Mouse (Mus musculus) liver, embryonic 13.5 days (tissue): ENCODE measurements around the gene Srgap3. TPM values are rescaled to one million over a fixed set of nuclear protein-coding genes. Genes with fewer than 3 reads are reported as not detected.

Experiments
- ATAC-seq: fragments of 200-750 bp; cut with Nextera tagmentation; 2 replicates; pipeline ENCODE4 v1.8.0; 2017; ENCODE audit warnings: low read depth, mild to moderate bottlenecking, moderate number of reproducible peaks, moderate library complexity
- DNase-seq: peaks from one replicate; pipeline ENCODE4 v3.0.0; 2022
- H3K27ac ChIP-seq: fragments of 300-500 bp; sonication (generic); 2 replicates; pipeline ENCODE4 v1.5.1; 2015; ENCODE audit warnings: moderate library complexity, mild to moderate bottlenecking, inconsistent platforms
- H3K27me3 ChIP-seq: fragments of 300-500 bp; sonication (generic); 2 replicates; pipeline ENCODE4 v1.6.1; 2015; ENCODE audit warnings: mild to moderate bottlenecking, inconsistent platforms
- H3K36me3 ChIP-seq: fragments of 300-500 bp; sonication (generic); 2 replicates; pipeline ENCODE4 v1.6.1; 2015; ENCODE audit warnings: mild to moderate bottlenecking, inconsistent platforms
- H3K4me1 ChIP-seq: fragments of 300-500 bp; sonication (generic); replicated peaks from 2 replicates; pipeline ENCODE4 v1.6.1; 2015; ENCODE audit warnings: inconsistent platforms
- H3K4me2 ChIP-seq: fragments of 300-500 bp; sonication (generic); 2 replicates; pipeline ENCODE4 v1.6.1; 2015; ENCODE audit warnings: inconsistent platforms, mild to moderate bottlenecking, moderate library complexity
- H3K4me3 ChIP-seq: fragments of 300-500 bp; sonication (generic); replicated peaks from 2 replicates; pipeline ENCODE4 v1.5.1; 2015; ENCODE audit warnings: mild to moderate bottlenecking, inconsistent platforms
- H3K9ac ChIP-seq: fragments of 300-500 bp; sonication (generic); 2 replicates; pipeline ENCODE4 v1.6.1; 2015; ENCODE audit warnings: mild to moderate bottlenecking, inconsistent platforms
- H3K9me3 ChIP-seq: fragments of 300-500 bp; sonication (generic); replicated peaks from 2 replicates; pipeline ENCODE4 v1.6.1; 2016; ENCODE audit warnings: inconsistent platforms
- WGBS: fragments of 180-500 bp; shearing (Covaris S2); methylation state at CpG from one replicate; pipeline ENCODE4 v1.1.7; 2015; ENCODE audit not compliant: insufficient replicate concordance; 5-methylcytosine and 5-hydroxymethylcytosine counted together
- polyA plus RNA-seq: library from polyadenylated mRNA; unstranded; fragments of >200 nt; fragmentation: Nextera tagmentation; extraction: Ambion mirVana; gene quantifications from 2 replicates; pipeline ENCODE4 v1.2.1, GENCODE M21; 2015

Gene Srgap3
- polyA plus RNA-seq, 1 experiment from 2014 or later, result 0.33 TPM

DNA sequence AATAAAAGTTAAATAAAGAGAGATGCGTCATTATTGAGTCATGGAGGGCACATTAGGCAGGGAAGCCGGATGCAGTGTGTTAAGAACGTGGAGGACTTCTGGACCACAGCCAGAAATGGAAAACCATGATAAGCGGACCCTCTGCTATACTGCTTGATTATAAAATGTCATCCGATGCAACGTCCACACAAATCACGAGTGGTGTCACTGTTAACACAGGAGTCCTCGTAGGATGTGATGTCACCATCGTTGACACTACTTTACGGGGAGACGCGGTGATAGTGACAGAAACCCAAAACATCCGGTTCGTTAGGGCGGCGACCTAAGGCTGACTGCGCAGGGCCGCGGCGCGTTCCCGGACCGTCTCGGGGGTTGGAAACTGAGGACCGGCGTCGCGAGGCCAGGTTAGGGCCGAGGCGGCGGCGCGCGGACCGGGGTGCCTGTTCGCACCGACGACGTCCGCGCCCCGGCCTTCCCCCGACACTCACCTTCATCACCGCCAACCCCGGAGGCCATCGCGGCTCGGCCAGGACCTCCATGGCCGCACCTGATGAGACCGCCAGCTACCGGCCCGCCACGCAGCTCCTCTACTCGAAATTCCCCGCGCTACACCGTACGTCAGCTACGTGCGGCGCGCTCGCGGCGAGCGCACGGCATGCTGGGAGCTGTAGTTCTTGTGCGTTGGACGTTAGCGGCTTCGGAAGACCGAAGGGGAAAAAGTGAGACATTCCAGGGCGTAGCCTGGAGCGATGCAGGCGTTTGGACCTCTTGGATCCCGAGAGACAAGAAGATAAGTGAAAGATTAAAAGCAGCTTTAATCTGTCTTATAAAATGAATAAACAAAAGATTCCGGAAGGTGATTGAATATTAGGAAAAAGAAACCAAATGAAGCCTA is 250.8 kb downstream of the Srgap3 start, which contains the start of gene Rad18:
Gene Rad18, minus strand, starts transcription at position 631 of the 895 bp plus-strand sequence.
- peak; percentile 96 for ATAC-seq
- 0 out of 2 replicates have a peak, but pooled peaks cover 3% of the 10 kb centered on the region for H3K27me3 ChIP-seq
- WGBS, result under 1% methylated on average over 77 of the region's 77 CpGs

DNA sequence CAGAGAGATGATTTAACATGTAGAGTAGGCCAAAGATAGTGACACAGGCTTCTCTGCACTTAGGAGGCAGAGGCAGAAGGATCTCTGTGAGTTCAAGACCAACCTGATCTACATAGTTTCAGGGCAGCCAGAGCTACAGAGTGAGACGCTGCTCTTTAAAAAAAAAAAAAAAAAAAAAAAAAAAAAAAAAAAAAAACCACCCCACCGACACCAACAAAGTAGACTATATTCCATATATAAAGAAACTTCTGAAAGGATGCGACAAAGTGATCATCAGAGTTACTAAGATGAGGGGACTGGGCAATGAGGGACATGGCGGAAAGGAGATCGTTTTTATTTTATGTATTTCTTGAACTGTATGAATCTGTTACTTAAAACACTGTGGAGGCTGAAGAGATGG is 252.6 kb downstream of the Srgap3 start:
- Histone ChIP-seq H3K4me1 (peaks cover 23% of the 10 kb centered on the region), H3K36me3 (peaks cover 28% of the 10 kb centered on the region), H3K27ac (no peak overlapping the region; the same call in 1 of the 2 replicates), H3K9ac (peak overlapping the region; percentile 82; the same call in 1 of the 2 replicates), H3K4me3 (peak overlapping the region; percentile 73), H3K9me3 (no peaks in the 10 kb centered on the region), H3K4me2 (peak overlapping the region; percentile 70; the same call in 1 of the 2 replicates), H3K27me3 (0 out of 2 replicates have a peak, but pooled peaks cover 3% of the 10 kb centered on the region)
- DNase-seq, result no peak
- no peak for ATAC-seq
- WGBS, result 96% methylated on average over 5 of the region's 5 CpGs

More for the DNA sequence above, 250.8 kb downstream of the Srgap3 start, which contains the start of gene Rad18:
- H3K27ac ChIP-seq, result peak within 1 kb of the TSS; percentile 93
- H3K4me3 ChIP-seq, result peak within 1 kb of the TSS; percentile 73
- DNase-seq, result peak; percentile 76
- peak within 1 kb of the TSS; percentile 82 for H3K9ac ChIP-seq
- H3K9me3 ChIP-seq, result no peaks in the 10 kb centered on the region
- peak within 1 kb of the TSS; percentile 70 for H3K4me2 ChIP-seq
- peaks cover 23% of the 10 kb centered on the region for H3K4me1 ChIP-seq
- H3K36me3 ChIP-seq, result peaks cover 13% of the 10 kb centered on the region

DNA sequence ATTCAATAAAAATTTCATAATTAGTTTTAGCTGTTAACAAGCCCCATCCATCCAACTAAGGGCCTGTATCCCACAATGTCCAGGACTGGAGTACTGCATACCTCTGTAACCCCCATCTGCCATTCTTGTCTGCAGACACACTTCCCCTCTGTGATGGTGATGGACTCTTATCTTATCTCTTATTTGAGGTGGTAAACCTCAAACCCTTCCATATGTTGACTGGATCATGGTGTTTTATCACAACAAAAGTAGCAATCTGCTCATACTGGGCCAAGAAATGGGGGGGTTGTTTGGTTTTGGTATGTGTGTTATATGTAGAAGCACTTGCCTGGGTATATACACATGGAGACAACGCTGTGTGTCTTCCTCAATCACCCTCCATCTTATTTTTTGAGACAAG is 255.5 kb downstream of the Srgap3 start:
- no peak overlapping the region for H3K27ac ChIP-seq
- 81% methylated on average over 1 of the region's 1 CpGs for WGBS
- no peak overlapping the region for H3K4me3 ChIP-seq
- H3K36me3 ChIP-seq, result peaks cover 48% of the 10 kb centered on the region
- no peak overlapping the region for H3K9ac ChIP-seq
- DNase-seq (no peak), ATAC-seq (no peak)
- no peaks in the 10 kb centered on the region for H3K9me3 ChIP-seq
- no peak overlapping the region for H3K4me2 ChIP-seq
- H3K27me3 ChIP-seq, result no peaks in the 10 kb centered on the region
- peaks cover 17% of the 10 kb centered on the region for H3K4me1 ChIP-seq

DNA sequence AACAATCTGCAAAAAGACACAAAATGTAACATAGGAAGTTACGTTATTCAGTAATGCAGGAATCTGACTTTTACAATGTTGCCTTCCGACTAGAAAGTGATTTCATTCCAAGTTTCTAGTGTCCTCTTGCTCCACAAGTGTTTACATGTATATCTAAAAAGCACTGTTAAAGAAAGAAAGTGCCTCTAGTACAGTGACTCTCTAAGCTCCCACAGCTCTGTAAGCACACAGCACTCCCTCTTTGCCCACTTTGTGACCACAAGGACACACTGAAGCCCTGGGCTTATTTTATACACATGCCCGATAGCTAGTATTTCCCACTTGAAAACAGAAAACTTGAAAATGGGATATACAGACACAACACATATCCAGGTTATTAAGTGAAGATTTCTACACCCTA is 259.0 kb downstream of the Srgap3 start:
- no peak overlapping the region for H3K4me3 ChIP-seq
- peaks cover 56% of the 10 kb centered on the region for H3K36me3 ChIP-seq
- H3K27me3 ChIP-seq, result no peaks in the 10 kb centered on the region
- ATAC-seq, result no peak
- H3K4me1 ChIP-seq, result peaks cover 11% of the 10 kb centered on the region
- no peak overlapping the region for H3K4me2 ChIP-seq
- DNase-seq, result no peak
- no peak overlapping the region for H3K27ac ChIP-seq
- no peak overlapping the region for H3K9ac ChIP-seq
- H3K9me3 ChIP-seq, result no peaks in the 10 kb centered on the region
- WGBS, result 83% methylated on average over 3 of the region's 3 CpGs

DNA sequence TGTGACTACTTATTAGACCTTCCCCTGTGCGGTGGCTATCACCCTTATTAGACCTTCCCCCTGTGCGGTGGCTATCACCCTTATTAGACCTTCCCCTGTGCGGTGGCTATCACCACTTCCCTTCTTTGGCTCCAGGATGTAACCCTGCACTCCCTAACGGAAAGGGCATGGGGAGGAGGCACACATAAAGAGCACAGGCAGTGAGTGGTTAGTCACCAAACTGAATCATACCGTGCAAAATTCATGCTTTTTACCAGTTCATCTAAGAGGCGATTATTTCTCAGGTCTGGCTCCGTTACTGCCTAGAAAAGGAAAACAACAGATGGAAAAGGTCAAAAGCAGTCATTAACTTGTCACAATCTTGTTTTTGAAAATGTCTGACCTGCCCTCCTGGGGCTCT is 260.6 kb downstream of the Srgap3 start:
- H3K9ac ChIP-seq, result no peak overlapping the region
- no peak for ATAC-seq
- 41% methylated on average over 7 of the region's 7 CpGs for WGBS
- peaks cover 11% of the 10 kb centered on the region for H3K4me1 ChIP-seq
- H3K9me3 ChIP-seq, result no peaks in the 10 kb centered on the region
- no peaks in the 10 kb centered on the region for H3K27me3 ChIP-seq
- no peak for DNase-seq
- peaks cover 56% of the 10 kb centered on the region for H3K36me3 ChIP-seq
- H3K4me3 ChIP-seq, result no peak overlapping the region
- H3K4me2 ChIP-seq, result no peak overlapping the region
- H3K27ac ChIP-seq, result no peak overlapping the region

DNA sequence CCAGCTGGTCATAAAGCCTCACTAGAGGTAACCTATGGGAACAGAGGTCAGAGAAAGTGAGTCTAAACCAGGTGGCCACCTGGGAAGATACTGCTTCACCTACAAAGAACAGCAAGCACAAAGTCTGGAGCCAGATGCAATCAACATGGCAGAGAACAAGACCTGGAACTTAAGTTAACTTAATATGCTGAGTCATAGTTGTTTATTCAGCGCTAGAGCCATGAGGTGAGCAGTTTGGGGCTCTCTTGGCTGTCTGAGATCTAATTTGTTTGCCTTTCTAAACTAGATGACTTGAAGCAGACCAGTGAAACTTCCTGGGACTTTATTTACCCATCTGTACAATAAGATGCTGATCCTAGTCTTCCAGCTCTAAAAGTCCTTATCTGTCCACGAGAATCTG is 263.0 kb downstream of the Srgap3 start:
- peak; percentile 92 for ATAC-seq
- H3K36me3 ChIP-seq, result peaks cover 57% of the 10 kb centered on the region
- WGBS, result 75% methylated on average over 2 of the region's 2 CpGs
- H3K27ac ChIP-seq, result peak overlapping the region; percentile 77
- no peaks in the 10 kb centered on the region for H3K27me3 ChIP-seq
- peaks cover 11% of the 10 kb centered on the region for H3K4me1 ChIP-seq
- no peaks in the 10 kb centered on the region for H3K9me3 ChIP-seq
- no peak overlapping the region for H3K4me2 ChIP-seq
- DNase-seq, result peak; percentile 24
- H3K9ac ChIP-seq, result 0 out of 2 replicates have a peak overlapping the region, but pooled peaks have one; percentile 11
- no peak overlapping the region for H3K4me3 ChIP-seq

Other genes starting within 250 kb of the Srgap3 start
- gene Thumpd3, start 99.0 kb upstream of the Srgap3 start, polyA plus RNA-seq, result 43.8 and 49.0 TPM in 2 replicates
- gene Setd5, start 130.1 kb upstream of the Srgap3 start, polyA plus RNA-seq, result 19.8 and 21.3 TPM in 2 replicates
- gene Lhfpl4, start 248.1 kb upstream of the Srgap3 start, polyA plus RNA-seq, result 0.30 and 0.31 TPM in 2 replicates